Mouse (Mus musculus) midbrain, embryonic 16.5 days (tissue): ENCODE data around the gene Ctnna3. TPM values are rescaled to one million over a fixed set of nuclear protein-coding genes. Genes with fewer than 3 reads are reported as not detected.
A peak's percentile ranks its signal among the peaks of the same experiment; 100 is the strongest.

Source experiments
- ATAC-seq: fragments of 200-750 bp; cut with Nextera tagmentation; 2 replicates; pipeline ENCODE4 v1.8.0; 2017; ENCODE audit warnings: moderate TSS enrichment
- H3K27ac ChIP-seq: fragments of 300-500 bp; sonication (generic); 2 replicates; pipeline ENCODE4 v1.5.1; 2014; ENCODE audit warnings: mild to moderate bottlenecking, low read length, mixed read lengths
- H3K27me3 ChIP-seq: fragments of 300-500 bp; sonication (generic); 2 replicates; pipeline ENCODE4 v1.6.1; 2014; ENCODE audit warnings: low read depth, low read length, mixed read lengths; ENCODE audit not compliant: control insufficient read depth, insufficient read depth
- H3K36me3 ChIP-seq: fragments of 300-500 bp; sonication (generic); 2 replicates; pipeline ENCODE4 v1.6.1; 2014; ENCODE audit warnings: mild to moderate bottlenecking, low read length, moderate library complexity, mixed read lengths; ENCODE audit not compliant: control insufficient read depth, insufficient read depth
- H3K4me1 ChIP-seq: fragments of 300-500 bp; sonication (generic); 2 replicates; pipeline ENCODE4 v1.6.1; 2014; ENCODE audit warnings: mild to moderate bottlenecking, low read length, mixed read lengths; ENCODE audit not compliant: control insufficient read depth, insufficient read depth
- H3K4me2 ChIP-seq: fragments of 300-500 bp; sonication (generic); 2 replicates; pipeline ENCODE4 v1.6.1; 2014; ENCODE audit warnings: mild to moderate bottlenecking, low read length, mixed read lengths
- H3K4me3 ChIP-seq: fragments of 300-500 bp; sonication (generic); 2 replicates; pipeline ENCODE4 v1.5.1; 2014; ENCODE audit warnings: low read depth, mild to moderate bottlenecking, low read length, moderate library complexity, mixed read lengths
- H3K9ac ChIP-seq: fragments of 300-500 bp; sonication (generic); 2 replicates; pipeline ENCODE4 v1.6.1; 2014; ENCODE audit warnings: low read depth, low read length, mixed read lengths
- H3K9me3 ChIP-seq: fragments of 300-500 bp; sonication (generic); replicated peaks from 2 replicates; pipeline ENCODE4 v1.6.1; 2014; ENCODE audit warnings: mild to moderate bottlenecking, low read length, mixed read lengths; ENCODE audit not compliant: control insufficient read depth, poor library complexity, severe bottlenecking
- WGBS: fragments of 180-500 bp; shearing (Covaris S2); extraction: QIAGEN DNeasy Blood & Tissue Kit; methylation state at CpG from one replicate; pipeline ENCODE4 v1.1.7; 2014; 5-methylcytosine and 5-hydroxymethylcytosine counted together
- polyA plus RNA-seq: library from polyadenylated mRNA; unstranded; fragments of >200 nt; fragmentation: Nextera tagmentation; extraction: Ambion mirVana; gene quantifications from 2 replicates; pipeline ENCODE4 v1.2.1, GENCODE M21; 2015

Ctnna3 gene
- polyA plus RNA-seq, 1 experiment from 2014 or later: 0.98 TPM

DNA sequence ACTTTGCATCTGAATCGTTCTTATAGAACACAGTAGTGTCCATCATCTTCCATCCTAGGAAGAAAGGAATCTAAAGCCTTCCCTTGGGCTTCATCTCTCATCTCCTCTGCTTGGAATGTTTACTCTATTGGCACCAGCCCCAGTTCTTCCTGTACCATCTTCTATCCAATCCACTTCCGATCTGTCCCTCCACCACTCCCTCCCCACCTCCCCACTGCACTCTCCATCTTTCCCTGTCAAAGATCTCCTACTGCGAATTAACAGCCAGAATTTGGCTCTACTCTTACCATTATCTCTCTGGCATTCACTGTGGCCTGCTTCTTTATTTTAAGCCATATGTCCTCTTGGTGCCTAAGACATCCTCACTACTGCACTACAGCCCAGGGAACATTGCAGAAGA lies 688.9 kb downstream of the Ctnna3 start:
- Histone ChIP-seq H3K27ac (no peak overlapping the region), H3K4me1 (no peaks in the 10 kb centered on the region), H3K4me3 (no peak overlapping the region), H3K9me3 (no peaks in the 10 kb centered on the region), H3K9ac (no peak overlapping the region), H3K36me3 (no peaks in the 10 kb centered on the region), H3K4me2 (no peak overlapping the region), H3K27me3 (no peaks in the 10 kb centered on the region)
- ATAC-seq: no peak
- 89% methylated on average over 3 of the region's 3 CpGs for WGBS

GRCm38 (mm10) chr10:64130397-64131150 lies 700.7 kb downstream of the Ctnna3 start:
- Histone ChIP-seq H3K9me3 (no peaks in the 10 kb centered on the region), H3K4me2 (no peak overlapping the region), H3K9ac (no peak overlapping the region), H3K27me3 (no peaks in the 10 kb centered on the region), H3K27ac (no peak overlapping the region), H3K4me1 (no peaks in the 10 kb centered on the region), H3K4me3 (no peak overlapping the region), H3K36me3 (no peaks in the 10 kb centered on the region)
- WGBS: 74% methylated on average over 15 of the region's 15 CpGs
- ATAC-seq: peak; percentile 54; the same call in 1 of the 2 replicates

GRCm38 (mm10) chr10:64133461-64133860 lies 703.6 kb downstream of the Ctnna3 start:
- ATAC-seq: no peak
- no peak overlapping the region for H3K4me2 ChIP-seq
- no peaks in the 10 kb centered on the region for H3K27me3 ChIP-seq
- H3K4me3 ChIP-seq: no peak overlapping the region
- no peaks in the 10 kb centered on the region for H3K9me3 ChIP-seq
- H3K9ac ChIP-seq: no peak overlapping the region
- no peaks in the 10 kb centered on the region for H3K36me3 ChIP-seq
- no peaks in the 10 kb centered on the region for H3K4me1 ChIP-seq
- H3K27ac ChIP-seq: no peak overlapping the region
- 79% methylated on average over 3 of the region's 3 CpGs for WGBS

DNA sequence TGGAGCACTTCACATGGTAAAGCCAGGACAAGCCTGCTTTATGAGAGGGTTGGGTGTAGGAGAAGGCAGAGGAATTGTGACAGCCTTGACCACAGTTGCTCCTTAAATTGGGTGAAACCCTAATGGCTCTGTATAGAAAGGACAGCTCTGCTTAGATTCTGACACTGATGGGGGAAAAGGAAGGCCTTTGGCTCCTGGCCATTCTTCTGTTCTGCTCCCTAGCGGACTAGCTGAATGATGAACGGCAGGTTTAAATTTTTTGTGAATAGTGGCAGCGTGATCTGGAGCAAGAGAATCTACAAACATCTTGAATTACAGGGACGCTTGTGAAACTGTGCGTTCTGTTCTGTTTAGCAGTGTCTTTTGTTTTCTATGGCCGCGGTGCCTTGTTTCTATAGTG lies 705.6 kb downstream of the Ctnna3 start:
- Histone ChIP-seq H3K27me3 (no peaks in the 10 kb centered on the region), H3K27ac (no peak overlapping the region), H3K4me1 (no peaks in the 10 kb centered on the region), H3K9ac (no peak overlapping the region), H3K4me2 (no peak overlapping the region), H3K36me3 (no peaks in the 10 kb centered on the region), H3K4me3 (no peak overlapping the region), H3K9me3 (no peaks in the 10 kb centered on the region)
- WGBS: 10% methylated on average over 7 of the region's 7 CpGs
- no peak for ATAC-seq

DNA sequence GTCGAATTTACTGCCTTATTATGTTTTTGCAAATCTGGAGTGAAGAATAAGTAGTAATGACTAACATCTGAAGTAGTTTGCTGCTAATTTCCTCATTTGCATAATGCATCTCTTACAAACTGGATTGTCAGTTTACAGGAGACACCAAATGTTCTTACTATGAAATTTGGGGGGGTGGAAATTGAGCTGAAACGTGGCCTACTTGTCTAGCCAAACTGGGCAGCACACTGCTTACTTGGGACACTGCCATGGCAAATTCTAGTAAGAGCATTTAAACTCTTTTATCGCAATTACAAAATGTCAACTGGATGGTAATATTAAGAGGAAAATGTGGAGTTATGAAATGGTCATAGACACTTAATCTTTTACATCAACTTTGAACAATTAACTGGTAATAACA lies 716.6 kb downstream of the Ctnna3 start:
- Histone ChIP-seq H3K4me3 (no peak overlapping the region), H3K36me3 (no peaks in the 10 kb centered on the region), H3K4me2 (no peak overlapping the region), H3K27ac (no peak overlapping the region), H3K9ac (no peak overlapping the region), H3K4me1 (no peaks in the 10 kb centered on the region), H3K9me3 (no peaks in the 10 kb centered on the region), H3K27me3 (no peaks in the 10 kb centered on the region)
- ATAC-seq: no peak
- 82% methylated on average over 3 of the region's 3 CpGs for WGBS

- no peak for ATAC-seq
- Histone ChIP-seq H3K4me1 (no peaks in the 10 kb centered on the region), H3K27me3 (no peaks in the 10 kb centered on the region), H3K4me3 (no peak overlapping the region), H3K9ac (no peak overlapping the region), H3K9me3 (no peaks in the 10 kb centered on the region), H3K27ac (no peak overlapping the region), H3K36me3 (no peaks in the 10 kb centered on the region), H3K4me2 (no peak overlapping the region)
- WGBS: 93% methylated on average over 13 of the region's 13 CpGs
These were observed 751.8 kb downstream of the Ctnna3 start for GRCm38 (mm10) chr10:64181696-64182095.

- Histone ChIP-seq H3K4me2 (no peak overlapping the region), H3K27me3 (no peaks in the 10 kb centered on the region), H3K4me3 (no peak overlapping the region), H3K4me1 (no peaks in the 10 kb centered on the region), H3K36me3 (no peaks in the 10 kb centered on the region), H3K9ac (no peak overlapping the region), H3K27ac (no peak overlapping the region), H3K9me3 (no peaks in the 10 kb centered on the region)
- 95% methylated on average over 4 of the region's 4 CpGs for WGBS
- no peak for ATAC-seq
These were observed 752.8 kb downstream of the Ctnna3 start for GRCm38 (mm10) chr10:64182731-64183130.

DNA sequence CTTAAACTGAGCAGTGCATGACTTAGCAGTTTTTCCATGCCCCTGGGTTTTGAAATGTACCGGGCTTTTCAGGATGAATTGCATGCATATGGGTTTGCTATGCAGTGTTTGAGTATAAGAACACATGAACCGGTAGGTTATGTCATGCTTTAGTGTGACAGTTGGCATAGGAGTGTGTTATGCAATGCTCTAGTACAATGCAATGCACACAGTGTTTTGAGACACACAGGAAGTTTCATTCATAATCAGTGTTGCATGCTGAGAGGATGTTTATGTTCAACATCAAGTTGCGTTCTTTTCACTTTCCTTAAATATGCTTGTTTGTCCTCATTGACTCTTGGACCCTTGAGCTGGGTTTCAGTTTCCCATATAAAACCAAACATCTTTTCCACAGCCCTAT lies 758.1 kb downstream of the Ctnna3 start:
- no peak for ATAC-seq
- H3K27me3 ChIP-seq: no peaks in the 10 kb centered on the region
- H3K4me2 ChIP-seq: no peak overlapping the region
- no peak overlapping the region for H3K9ac ChIP-seq
- H3K4me1 ChIP-seq: no peaks in the 10 kb centered on the region
- no peak overlapping the region for H3K4me3 ChIP-seq
- H3K27ac ChIP-seq: no peak overlapping the region
- WGBS: 90% methylated on average over 3 of the region's 3 CpGs
- no peaks in the 10 kb centered on the region for H3K36me3 ChIP-seq
- H3K9me3 ChIP-seq: no peaks in the 10 kb centered on the region

DNA sequence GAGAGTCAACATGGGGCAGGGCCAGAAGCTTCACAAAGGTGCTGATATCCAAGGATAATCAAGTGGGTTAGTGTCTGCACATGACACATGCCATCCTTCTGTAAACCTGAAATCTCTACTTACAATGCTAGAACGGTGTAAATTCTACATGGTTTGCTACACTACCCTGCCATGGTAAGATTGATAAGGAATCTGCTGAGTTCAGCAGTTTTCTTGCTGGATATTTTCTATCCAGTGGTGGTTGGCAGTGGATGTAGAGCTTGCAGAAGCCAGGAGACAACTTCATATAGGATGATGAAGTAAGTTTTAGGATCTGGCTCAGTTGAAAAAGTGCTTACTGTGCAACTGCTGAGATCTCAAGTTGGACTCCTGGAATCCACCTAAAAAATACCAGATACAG lies 767.7 kb downstream of the Ctnna3 start:
- no peaks in the 10 kb centered on the region for H3K27me3 ChIP-seq
- 89% methylated on average over 1 of the region's 1 CpGs for WGBS

More for the DNA sequence above, 767.7 kb downstream of the Ctnna3 start:
- no peak overlapping the region for H3K9ac ChIP-seq
- no peaks in the 10 kb centered on the region for H3K4me1 ChIP-seq
- H3K36me3 ChIP-seq: no peaks in the 10 kb centered on the region
- no peak for ATAC-seq
- no peaks in the 10 kb centered on the region for H3K9me3 ChIP-seq
- H3K4me3 ChIP-seq: no peak overlapping the region
- H3K27ac ChIP-seq: no peak overlapping the region
- H3K4me2 ChIP-seq: no peak overlapping the region
